In genomic region chr7:35545881-35546280, GRCm38 (mm10) we compare ENCODE assay signal across 8 mouse cellular contexts. TPM values are rescaled to one million over a fixed set of nuclear protein-coding genes. Genes with fewer than 3 reads are reported as not detected.
A peak's percentile ranks its signal among the peaks of the same experiment; 100 is the strongest.
DNase-seq lines count a peak whose midpoint lies in the region; ATAC-seq and TF ChIP-seq lines count a peak whose summit lies in the region.

No protein-coding gene starts in this region.

- no peak overlapping the region for H3K9ac ChIP-seq in intestine, embryonic 16.5 days (ENCODE audit: low read depth, low read length)
- no peak overlapping the region for H3K9ac ChIP-seq in limb, embryonic 11.5 days (ENCODE audit: low read length)
- H3K9ac ChIP-seq in midbrain, postnatal 0 days (replicated peaks; ENCODE audit: low read length, poor library complexity, severe bottlenecking) = no peak overlapping the region

- no peak overlapping the region for H3K4me3 ChIP-seq in intestine, embryonic 16.5 days (ENCODE audit: low read length)
- H3K4me3 ChIP-seq in limb, embryonic 11.5 days (ENCODE audit: low read depth, low read length) = no peak overlapping the region
- no peak overlapping the region for H3K4me3 ChIP-seq in midbrain, postnatal 0 days (ENCODE audit: low read depth, low read length)

- H3K9me3 ChIP-seq in intestine, embryonic 16.5 days (ENCODE audit: control insufficient read depth, low read length) = no peaks in the 10 kb centered on the region
- no peaks in the 10 kb centered on the region for H3K9me3 ChIP-seq in limb, embryonic 11.5 days (ENCODE audit: control insufficient read depth, low read length)
- H3K9me3 ChIP-seq in midbrain, postnatal 0 days (ENCODE audit: low read length) = no peaks in the 10 kb centered on the region

- TF ChIP-seq CTCF in midbrain, postnatal 0 days (IDR thresholded peaks at IDR 0.05) = peak; percentile 91

- H3K4me1 ChIP-seq in intestine, embryonic 16.5 days (ENCODE audit: control insufficient read depth, insufficient read depth, low read length) = no peaks in the 10 kb centered on the region
- no peaks in the 10 kb centered on the region for H3K4me1 ChIP-seq in limb, embryonic 11.5 days (ENCODE audit: control insufficient read depth, insufficient read depth, low read length)
- no peaks in the 10 kb centered on the region for H3K4me1 ChIP-seq in midbrain, postnatal 0 days (ENCODE audit: insufficient read depth, low read length)

- WGBS in intestine, embryonic 16.5 days = 34% methylated on average over 4 of the region's 4 CpGs
- WGBS in limb, embryonic 11.5 days = 30% methylated on average over 4 of the region's 4 CpGs
- 30% methylated on average over 4 of the region's 4 CpGs for WGBS in midbrain, postnatal 0 days

- H3K27me3 ChIP-seq in intestine, embryonic 16.5 days (replicated peaks; ENCODE audit: control insufficient read depth, insufficient read depth, low read length) = no peaks in the 10 kb centered on the region
- no peaks in the 10 kb centered on the region for H3K27me3 ChIP-seq in limb, embryonic 11.5 days (ENCODE audit: control insufficient read depth, insufficient read depth, low read length)
- H3K27me3 ChIP-seq in midbrain, postnatal 0 days (ENCODE audit: insufficient read depth, low read length) = no peaks in the 10 kb centered on the region

- H3K36me3 ChIP-seq in intestine, embryonic 16.5 days (ENCODE audit: control insufficient read depth, insufficient read depth, low read length) = peaks cover 11% of the 10 kb centered on the region
- H3K36me3 ChIP-seq in limb, embryonic 11.5 days (ENCODE audit: control insufficient read depth, insufficient read depth, low read length) = no peaks in the 10 kb centered on the region
- peaks cover 32% of the 10 kb centered on the region for H3K36me3 ChIP-seq in midbrain, postnatal 0 days (ENCODE audit: insufficient read depth, low read length)

- DNase-seq in 3134 (ENCODE audit: extremely low read depth, insufficient read length, low spot score) = peak; percentile 15
- peak; percentile 81 for DNase-seq in ES-CJ7 (ENCODE audit: low read depth, low spot score)
- DNase-seq in cerebellum, adult 11 months = peak; percentile 27
- DNase-seq in forelimb bud, embryonic 11.5 days (ENCODE audit: low read depth, low spot score) = peak; percentile 77
- DNase-seq in limb, embryonic 11.5 days (ENCODE audit: low spot score) = peak; percentile 71
- DNase-seq in midbrain, postnatal 0 days (ENCODE audit: low spot score) = peak; percentile 81
- peak; percentile 29 for DNase-seq in testis, postnatal 14 days (ENCODE audit: low spot score)

- no peak overlapping the region for H3K27ac ChIP-seq in intestine, embryonic 16.5 days (ENCODE audit: low read length)
- H3K27ac ChIP-seq in limb, embryonic 11.5 days (replicated peaks; ENCODE audit: low read depth, low read length) = no peak overlapping the region
- H3K27ac ChIP-seq in midbrain, postnatal 0 days (ENCODE audit: low read depth, low read length) = no peak overlapping the region

- no peak overlapping the region for H3K4me2 ChIP-seq in intestine, embryonic 16.5 days (ENCODE audit: low read depth, low read length)
- H3K4me2 ChIP-seq in limb, embryonic 11.5 days (ENCODE audit: low read depth, severe bottlenecking) = no peak overlapping the region
- no peak overlapping the region for H3K4me2 ChIP-seq in midbrain, postnatal 0 days (ENCODE audit: low read depth, low read length, poor library complexity, severe bottlenecking)

- peak; percentile 77 for ATAC-seq in intestine, embryonic 16.5 days
- ATAC-seq in limb, embryonic 11.5 days (ENCODE audit: insufficient number of reproducible peaks, low FRiP score, low TSS enrichment, low read depth) = 0 out of 2 replicates have a peak, but pooled peaks have one; percentile 21
- ATAC-seq in midbrain, postnatal 0 days (ENCODE audit: low FRiP score) = 0 out of 2 replicates have a peak, but pooled peaks have one; percentile 49

RNA-seq across cellular contexts. Expression of gene Tdrd12, which starts 8.3 kb away (rescaled TPM):
- 0.98 and 1.6 TPM in 2 replicates for polyA plus RNA-seq in intestine, embryonic 16.5 days (2015; fragmentation: Nextera tagmentation; extraction: Ambion mirVana)
- polyA plus RNA-seq in limb, embryonic 11.5 days (2014; fragmentation: Nextera tagmentation; extraction: Ambion mirVana) = 0.41 TPM in 1 of 2 replicates, not detected in the other
- total RNA-seq in midbrain, postnatal 0 days (2014; rRNA removed) = 0.19 and 0.38 TPM in 2 replicates
- 0.58 and 0.79 TPM in 2 replicates for polyA plus RNA-seq in midbrain, postnatal 0 days (2015; fragmentation: Nextera tagmentation; extraction: Ambion mirVana)

RNA-seq across cellular contexts. Expression of gene Nudt19, which starts 10.2 kb away (rescaled TPM):
- 120 and 128 TPM in 2 replicates for polyA plus RNA-seq in intestine, embryonic 16.5 days (2015; fragmentation: Nextera tagmentation; extraction: Ambion mirVana)
- polyA plus RNA-seq in limb, embryonic 11.5 days (2014; fragmentation: Nextera tagmentation; extraction: Ambion mirVana) = 35.2 and 35.8 TPM in 2 replicates
- 49.3 and 57.7 TPM in 2 replicates for total RNA-seq in midbrain, postnatal 0 days (2014; rRNA removed)
- 128 and 141 TPM in 2 replicates for polyA plus RNA-seq in midbrain, postnatal 0 days (2015; fragmentation: Nextera tagmentation; extraction: Ambion mirVana)

RNA-seq across cellular contexts. Expression of gene Rgs9bp, which starts 39.5 kb away (rescaled TPM):
- polyA plus RNA-seq in intestine, embryonic 16.5 days (2015; fragmentation: Nextera tagmentation; extraction: Ambion mirVana) = 0.04 and 0.09 TPM in 2 replicates
- polyA plus RNA-seq in limb, embryonic 11.5 days (2014; fragmentation: Nextera tagmentation; extraction: Ambion mirVana) = 0.20 and 0.40 TPM in 2 replicates
- total RNA-seq in midbrain, postnatal 0 days (2014; rRNA removed) = 0.11 and 0.24 TPM in 2 replicates
- polyA plus RNA-seq in midbrain, postnatal 0 days (2015; fragmentation: Nextera tagmentation; extraction: Ambion mirVana) = 0.05 TPM in 1 of 2 replicates, not detected in the other

RNA-seq across cellular contexts. Expression of gene Ankrd27, which starts 40.2 kb away (rescaled TPM):
- polyA plus RNA-seq in intestine, embryonic 16.5 days (2015; fragmentation: Nextera tagmentation; extraction: Ambion mirVana) = 32.4 and 34.9 TPM in 2 replicates
- 35.6 and 35.9 TPM in 2 replicates for polyA plus RNA-seq in limb, embryonic 11.5 days (2014; fragmentation: Nextera tagmentation; extraction: Ambion mirVana)
- total RNA-seq in midbrain, postnatal 0 days (2014; rRNA removed) = 17.9 and 24.7 TPM in 2 replicates
- polyA plus RNA-seq in midbrain, postnatal 0 days (2015; fragmentation: Nextera tagmentation; extraction: Ambion mirVana) = 11.4 and 11.9 TPM in 2 replicates

Comparison
In these comparisons a context has a peak if more than half of its experiments do, and no peak if none do; other contexts are left out.
1. DNase-seq: peak in every context shown above with its lines; median percentile 81 in ES-CJ7; 81 in midbrain, postnatal 0 days; 77 in forelimb bud, embryonic 11.5 days; 71 in limb, embryonic 11.5 days; 29 in testis, postnatal 14 days; 27 in cerebellum, adult 11 months; 15 in 3134.
2. ATAC-seq: peak in every context shown above with its lines; median percentile 77 in intestine, embryonic 16.5 days; 49 in midbrain, postnatal 0 days; 21 in limb, embryonic 11.5 days.